Mouse (Mus musculus): ENCODE data around the gene Nudt4.
A peak's percentile ranks its signal among the peaks of the same experiment; 100 is the strongest.

The Nudt4 gene

GRCm38 (mm10) chr10:95539260-95539659 is 24.7 kb downstream of the Nudt4 start:
- no peak for DNase-seq (ENCODE audit: low spot score in 2 of 2)

DNA sequence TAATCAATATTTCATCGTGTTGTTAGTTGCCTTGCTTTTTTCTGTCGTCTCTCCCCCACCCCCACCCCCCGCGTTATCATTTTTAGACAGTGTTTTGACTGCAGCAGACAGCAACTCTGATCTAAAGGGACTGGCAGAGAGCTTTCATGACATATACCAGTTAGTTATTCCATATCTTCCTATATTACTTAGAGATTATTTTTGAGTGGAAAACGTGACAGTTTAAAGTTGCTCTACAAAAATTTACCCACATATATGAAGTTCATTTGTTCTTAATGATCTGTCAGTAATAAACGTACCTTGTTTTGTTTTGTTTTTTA is 27.8 kb downstream of the Nudt4 start:
- DNase-seq (ENCODE audit: low spot score in 2 of 2) = no peak

DNA sequence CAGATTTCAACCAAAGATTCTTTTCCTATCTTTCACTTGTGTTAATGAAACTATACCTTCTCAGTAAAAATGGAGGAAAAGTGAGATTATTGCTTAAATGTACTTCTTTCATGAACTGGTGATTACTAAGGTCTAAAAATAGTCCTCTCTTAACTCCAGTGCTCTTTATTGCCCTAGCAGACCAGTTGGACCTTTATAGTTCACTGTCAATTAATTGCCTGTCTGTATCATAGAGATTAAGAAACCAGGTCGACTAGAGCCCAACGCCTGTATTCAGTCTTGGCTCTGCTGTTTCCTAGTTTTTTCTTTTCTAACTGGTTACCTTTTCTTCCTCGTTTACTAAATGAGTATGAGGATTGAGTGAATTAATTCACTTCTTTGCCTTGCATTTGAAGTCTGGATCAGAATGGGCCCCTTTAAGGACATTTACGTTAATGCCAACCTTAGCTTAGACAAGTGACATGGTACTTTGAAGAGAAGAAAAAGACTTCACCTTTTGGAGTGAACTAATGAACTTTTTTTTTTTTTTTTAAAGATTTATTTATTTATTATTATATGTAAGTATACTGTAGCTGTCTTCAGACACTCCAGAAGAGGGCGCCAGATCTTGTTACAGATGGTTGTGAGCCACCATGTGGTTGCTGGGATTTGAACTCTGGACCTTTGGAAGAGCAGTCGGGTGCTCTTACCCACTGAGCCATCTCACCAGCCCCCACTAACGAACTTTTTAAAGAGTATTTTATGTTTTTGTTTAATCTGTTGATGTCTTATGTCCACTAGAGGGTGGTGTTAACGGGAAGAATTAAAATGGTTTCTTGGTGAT is 28.3 kb downstream of the Nudt4 start:
- no peak for DNase-seq (ENCODE audit: low spot score in 2 of 2)

DNA sequence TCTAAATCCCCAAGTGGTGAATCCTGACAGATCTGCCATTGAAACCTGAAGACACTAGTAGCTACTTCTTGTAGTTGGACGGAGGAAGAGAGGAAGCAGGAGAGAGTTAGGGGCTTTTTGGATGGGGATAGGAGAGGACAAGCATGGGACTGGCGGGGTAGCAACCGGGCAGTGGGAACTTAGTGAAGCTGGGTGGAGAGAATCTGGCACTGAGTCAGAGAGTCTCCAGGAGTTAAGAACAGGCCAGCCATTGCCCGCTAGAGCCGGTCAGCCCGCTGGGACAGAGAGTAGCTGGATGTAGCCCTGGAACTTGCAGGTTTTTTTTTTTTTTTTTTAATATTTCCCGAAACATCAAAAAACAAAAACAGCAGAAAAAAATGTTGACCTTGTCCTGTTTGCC is 30.6 kb downstream of the Nudt4 start:
- DNase-seq (ENCODE audit: low spot score in 2 of 2) = no peak

DNA sequence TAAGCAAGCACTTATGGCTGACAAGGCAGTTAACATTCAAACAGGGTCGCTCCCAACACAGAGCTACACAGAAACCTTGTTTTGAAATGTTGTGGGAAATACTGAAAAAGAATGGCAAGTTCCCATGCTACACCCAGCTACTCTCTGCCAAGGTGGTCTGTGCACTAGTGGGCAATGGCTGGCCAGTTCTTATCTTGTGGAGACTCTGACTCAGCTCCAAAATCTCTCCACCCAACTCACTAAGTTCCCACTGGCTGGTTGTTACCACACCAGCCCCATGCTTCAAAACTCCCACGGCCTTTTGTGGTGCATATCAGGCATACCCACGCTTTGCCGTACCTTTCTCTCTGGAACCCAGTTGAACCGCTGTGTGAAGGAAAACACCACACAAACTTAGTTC is 31.0 kb downstream of the Nudt4 start:
- DNase-seq (ENCODE audit: low spot score in 2 of 2) = no peak

DNA sequence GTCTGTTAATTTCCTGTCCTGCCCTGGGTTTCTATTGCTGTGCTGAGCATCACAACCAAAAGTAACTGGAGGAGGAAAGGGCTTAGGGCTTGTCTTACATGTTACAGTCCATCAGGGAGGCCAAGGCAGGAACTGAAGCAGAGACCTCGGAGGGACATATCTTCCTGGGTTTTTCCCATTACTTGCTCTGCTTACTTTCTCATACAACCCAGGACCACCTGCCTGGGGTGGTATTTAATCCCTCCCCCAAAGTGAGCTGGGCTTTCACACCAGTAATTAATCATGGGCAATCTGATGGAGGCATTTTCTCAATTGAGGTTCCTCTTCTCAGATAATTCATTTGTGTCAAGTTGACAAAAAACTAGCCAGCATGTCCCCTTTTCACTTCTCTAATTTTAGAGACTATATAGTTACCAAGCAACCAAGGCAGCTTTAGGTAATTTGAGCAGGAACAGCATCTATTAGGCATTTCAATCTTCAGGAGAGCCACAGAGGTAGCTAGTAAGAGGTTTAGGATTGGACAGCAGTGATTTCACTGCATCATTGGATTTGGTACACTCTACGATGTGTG is 33.3 kb downstream of the Nudt4 start:
- no peak for DNase-seq (ENCODE audit: low spot score in 2 of 2)

- DNase-seq (ENCODE audit: low spot score in 2 of 2) = no peak
Observed at GRCm38 (mm10) chr10:95526495-95527122, 37.3 kb downstream of the Nudt4 start.

DNA sequence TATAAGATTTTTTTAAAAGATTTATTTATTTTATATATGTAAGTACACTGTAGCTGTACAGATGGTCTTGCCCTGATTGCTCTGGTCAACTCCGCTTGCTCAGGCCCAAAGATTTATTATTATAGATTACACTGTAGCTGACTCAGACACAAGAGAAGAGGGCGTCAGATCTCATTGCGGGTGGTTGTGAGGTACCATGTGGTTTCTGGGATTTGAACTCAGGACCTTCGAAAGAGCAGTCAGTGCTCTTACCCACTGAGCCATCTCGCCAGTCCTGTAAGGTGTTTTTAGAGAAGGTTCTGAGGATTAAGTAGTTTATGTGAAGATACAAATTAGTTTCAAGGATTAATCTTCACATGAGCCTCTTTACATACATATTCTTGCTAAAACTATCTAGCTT is 38.1 kb downstream of the Nudt4 start:
- no peak for DNase-seq (ENCODE audit: low spot score in 2 of 2)

DNA sequence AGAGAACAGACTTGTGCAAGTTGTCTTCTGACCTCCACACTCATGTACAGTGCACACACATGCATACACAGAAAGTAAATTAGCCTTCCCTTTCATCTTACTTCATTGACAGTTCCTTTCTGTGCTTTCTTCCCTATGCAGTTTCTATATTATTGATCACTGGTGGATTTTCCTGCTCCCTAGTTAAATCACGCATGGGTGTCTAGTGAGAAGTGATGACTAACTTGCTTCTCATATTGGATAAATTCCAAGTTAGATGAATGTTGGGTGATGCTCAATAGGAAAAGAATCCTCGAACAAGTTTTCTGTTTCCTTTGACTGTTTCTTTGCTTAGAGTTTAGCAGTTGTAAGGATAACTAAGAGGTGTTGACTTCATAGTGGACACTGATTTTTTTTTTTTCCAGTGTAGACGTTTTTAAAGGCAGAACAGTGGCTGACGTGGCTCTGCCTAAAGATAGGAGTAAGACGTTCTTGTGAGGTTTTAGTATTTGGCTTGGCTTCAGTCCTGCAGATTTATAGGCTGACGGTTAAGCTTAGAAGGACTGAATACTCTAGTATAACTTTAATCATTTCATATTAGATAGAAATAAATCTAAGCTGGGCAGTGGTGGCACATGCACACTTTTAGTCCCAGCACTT is 38.8 kb downstream of the Nudt4 start:
- no peak for DNase-seq (ENCODE audit: low spot score in 2 of 2)

- no peak for DNase-seq (ENCODE audit: low spot score in 2 of 2)
Observed at GRCm38 (mm10) chr10:95517656-95518055, 46.3 kb downstream of the Nudt4 start.

DNA sequence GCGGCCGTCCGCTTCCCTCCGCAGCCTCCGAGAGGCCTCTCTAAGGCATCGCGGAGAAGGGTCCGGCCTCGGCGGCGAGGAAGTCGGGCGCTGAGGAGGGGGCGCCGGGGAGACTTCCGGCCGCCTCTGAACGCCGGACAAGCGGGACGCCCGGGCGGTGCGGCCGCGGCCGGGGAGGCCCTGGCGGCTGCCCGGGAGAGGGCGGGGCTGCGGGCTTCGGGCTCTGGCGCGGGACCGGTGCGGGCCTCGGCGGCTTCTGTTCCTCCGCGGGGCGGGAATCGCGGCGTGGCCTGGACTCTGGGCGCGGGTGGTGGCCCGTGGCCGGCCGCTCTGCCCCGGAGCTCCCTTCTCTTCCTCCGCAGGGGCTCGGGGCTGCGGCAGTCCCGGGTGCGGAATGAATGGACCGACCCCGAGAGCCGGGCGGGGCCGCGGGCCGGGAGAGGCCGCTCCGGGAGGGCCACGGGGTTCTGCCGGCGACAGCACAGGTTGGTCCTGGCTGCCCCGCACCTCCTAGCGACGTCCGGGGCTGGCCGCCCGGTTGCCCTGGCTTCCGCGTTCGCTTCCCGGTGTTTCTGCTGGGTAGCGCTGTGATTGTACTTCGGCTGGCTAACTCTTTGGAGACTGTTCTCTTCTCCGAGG is 48.5 kb downstream of the Nudt4 start:
- DNase-seq (ENCODE audit: low spot score in 2 of 2) = peak in 1 of 2 experiments; percentile 31

GRCm38 (mm10) chr10:95514656-95515292 is 49.2 kb downstream of the Nudt4 start, which contains the start of gene Ube2n:
TSS of gene Ube2n (plus strand) at chr10:95515145.
- peak; percentile 98 to 99 for DNase-seq (ENCODE audit: low spot score in 2 of 2)

DNA sequence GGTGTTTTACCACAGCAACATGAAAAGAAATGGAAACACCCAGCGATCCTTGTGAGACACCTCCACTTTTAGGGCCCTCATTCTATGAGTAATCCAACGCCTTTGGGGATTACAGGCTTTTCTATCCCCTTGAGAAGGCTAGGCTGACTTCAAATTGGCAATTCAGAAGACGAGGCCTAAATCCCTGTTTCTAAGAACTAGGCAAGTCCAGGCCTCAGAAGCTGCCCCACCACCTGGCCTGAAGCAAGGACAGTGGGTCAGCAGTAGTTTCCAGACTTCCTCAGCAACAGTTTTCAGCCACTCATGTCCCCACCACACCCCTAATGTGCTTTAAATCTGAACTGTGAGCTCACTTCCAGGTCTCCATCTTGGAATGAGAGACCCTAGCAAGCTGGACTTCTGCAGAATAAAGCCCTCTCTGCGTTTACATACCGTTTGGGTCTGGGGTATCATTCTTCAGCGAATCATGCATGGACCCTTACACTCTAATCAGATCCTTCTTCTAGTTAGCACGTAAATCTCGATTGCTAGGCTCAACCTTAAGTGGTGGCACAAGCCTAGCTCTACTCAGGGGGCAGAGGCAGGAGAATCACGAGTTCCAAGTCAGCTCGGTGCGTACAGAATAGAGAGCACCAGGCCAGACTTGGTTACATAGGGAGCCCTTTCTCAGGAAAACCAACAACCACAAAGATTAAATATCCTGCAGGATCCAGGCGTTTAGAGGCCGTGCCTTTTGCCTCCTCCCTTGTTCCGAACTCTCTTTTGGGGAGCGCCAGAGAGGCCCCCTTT is 50.0 kb downstream of the Nudt4 start:
- peak; percentile 8 for DNase-seq (ENCODE audit: low spot score in 2 of 2)

GRCm38 (mm10) chr10:95512635-95513034 is 51.3 kb downstream of the Nudt4 start:
- DNase-seq (ENCODE audit: low spot score in 2 of 2) = no peak

GRCm38 (mm10) chr10:95509263-95509662 is 54.7 kb downstream of the Nudt4 start:
- no peak for DNase-seq (ENCODE audit: low spot score in 2 of 2)

- no peak for DNase-seq (ENCODE audit: low spot score in 2 of 2)
Observed at GRCm38 (mm10) chr10:95508793-95509192, 55.2 kb downstream of the Nudt4 start.

DNA sequence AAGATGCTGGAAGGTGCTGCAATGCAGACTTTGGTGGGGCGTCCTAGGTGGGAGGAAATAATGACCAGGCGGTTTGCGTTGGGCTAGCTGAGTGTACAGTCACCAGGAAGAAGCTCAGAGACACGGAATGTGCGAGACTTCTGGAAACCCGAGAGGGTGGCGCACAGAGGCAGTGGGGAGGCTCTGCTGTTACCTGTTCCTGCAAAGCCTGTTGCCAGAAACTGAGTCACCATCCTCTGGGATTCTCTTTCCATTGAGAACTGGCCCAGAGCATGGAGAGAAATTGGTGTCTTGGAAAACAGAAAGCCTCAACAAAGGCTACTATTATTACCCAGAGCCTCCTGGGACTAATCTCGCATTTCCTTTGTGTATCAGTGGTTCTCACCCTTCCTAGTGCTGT is 55.8 kb downstream of the Nudt4 start:
- no peak for DNase-seq (ENCODE audit: low spot score in 2 of 2)

DNA sequence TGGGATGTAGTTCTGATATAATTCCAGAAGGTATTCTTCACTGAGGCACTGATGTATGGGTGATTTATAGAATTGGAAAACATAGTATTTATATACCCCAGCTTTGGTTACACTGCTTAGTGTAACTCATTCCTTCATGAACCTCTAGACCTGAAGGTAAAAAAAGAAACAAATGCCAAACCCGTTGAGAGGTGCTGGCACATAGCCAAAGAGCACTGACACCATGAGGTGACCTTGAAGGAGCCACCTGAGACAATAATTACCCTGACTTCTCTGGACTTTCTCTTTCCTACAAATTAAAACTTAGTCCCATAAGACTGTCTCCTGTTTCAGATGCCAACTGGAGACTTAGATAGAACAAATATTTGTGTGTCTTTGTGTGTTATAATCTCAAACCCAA is 59.6 kb downstream of the Nudt4 start:
- no peak for DNase-seq (ENCODE audit: low spot score in 2 of 2)

GRCm38 (mm10) chr10:95503443-95504235 is 60.3 kb downstream of the Nudt4 start:
- no peak for DNase-seq (ENCODE audit: low spot score in 2 of 2)

- DNase-seq (ENCODE audit: low spot score in 2 of 2) = peak; percentile 83 to 89
Observed at GRCm38 (mm10) chr10:95501463-95502081, 62.4 kb downstream of the Nudt4 start, which contains the start of gene Mrpl42. TSS of gene Mrpl42 (minus strand) at chr10:95501940.
